Mouse (Mus musculus) liver, embryonic 15.5 days (tissue): ENCODE measurements around the gene Arhgap27. TPM values are rescaled to one million over a fixed set of nuclear protein-coding genes. Genes with fewer than 3 reads are reported as not detected.

Source experiments
- ATAC-seq: fragments of 200-750 bp; cut with Nextera tagmentation; 2 replicates; pipeline ENCODE4 v1.8.0; 2017; ENCODE audit warnings: moderate number of reproducible peaks, mild to moderate bottlenecking, moderate library complexity; ENCODE audit not compliant: insufficient read depth
- H3K27ac ChIP-seq: fragments of 300-500 bp; sonication (generic); replicated peaks from 2 replicates; pipeline ENCODE4 v1.5.1; 2015; ENCODE audit warnings: mild to moderate bottlenecking, inconsistent platforms
- H3K27me3 ChIP-seq: fragments of 300-500 bp; sonication (generic); 2 replicates; pipeline ENCODE4 v1.6.1; 2015; ENCODE audit warnings: mild to moderate bottlenecking, inconsistent platforms
- H3K36me3 ChIP-seq: fragments of 300-500 bp; sonication (generic); replicated peaks from 2 replicates; pipeline ENCODE4 v1.6.1; 2015; ENCODE audit warnings: moderate library complexity, mild to moderate bottlenecking, inconsistent platforms
- H3K4me1 ChIP-seq: fragments of 300-500 bp; sonication (generic); replicated peaks from 2 replicates; pipeline ENCODE4 v1.6.1; 2015; ENCODE audit warnings: inconsistent platforms
- H3K4me2 ChIP-seq: fragments of 300-500 bp; sonication (generic); 2 replicates; pipeline ENCODE4 v1.6.1; 2015; ENCODE audit warnings: moderate library complexity, mild to moderate bottlenecking, inconsistent platforms
- H3K4me3 ChIP-seq: fragments of 300-500 bp; sonication (generic); replicated peaks from 2 replicates; pipeline ENCODE4 v1.5.1; 2015; ENCODE audit warnings: mild to moderate bottlenecking, inconsistent platforms
- H3K9ac ChIP-seq: fragments of 300-500 bp; sonication (generic); 2 replicates; pipeline ENCODE4 v1.6.1; 2015; ENCODE audit warnings: moderate library complexity, mild to moderate bottlenecking, inconsistent platforms
- H3K9me3 ChIP-seq: fragments of 300-500 bp; sonication (generic); replicated peaks from 2 replicates; pipeline ENCODE4 v1.6.1; 2016; ENCODE audit warnings: inconsistent platforms
- WGBS: fragments of 180-500 bp; shearing (Covaris S2); methylation state at CpG from one replicate; pipeline ENCODE4 v1.1.7; 2015; ENCODE audit warnings: mixed read lengths; ENCODE audit not compliant: insufficient replicate concordance; 5-methylcytosine and 5-hydroxymethylcytosine counted together
- polyA plus RNA-seq: library from polyadenylated mRNA; unstranded; fragments of >200 nt; fragmentation: Nextera tagmentation; extraction: Ambion mirVana; gene quantifications from 2 replicates; pipeline ENCODE4 v1.2.1, GENCODE M21; 2015

Gene Arhgap27
- polyA plus RNA-seq, 1 experiment from 2014 or later, result 2.7 TPM

DNA sequence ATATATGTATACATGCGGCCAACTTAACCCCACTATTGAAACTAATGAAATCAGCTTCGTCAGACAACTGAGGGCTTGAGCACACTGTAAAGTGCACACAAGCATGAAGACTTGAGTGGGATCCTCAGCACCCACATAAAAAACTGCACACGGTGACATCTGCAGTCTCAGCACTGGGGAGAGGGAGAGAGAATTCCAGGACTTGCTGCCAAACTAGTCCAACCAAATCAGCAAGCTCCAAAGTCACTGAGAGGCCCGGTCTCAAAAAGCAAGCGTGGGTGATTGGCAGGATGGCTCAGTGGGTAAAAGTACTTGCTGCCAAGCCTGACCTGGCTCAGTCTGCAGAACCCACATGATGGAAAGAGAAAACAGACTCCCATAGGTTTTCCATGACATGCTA lies 39.2 kb upstream of the Arhgap27 start:
- H3K36me3 ChIP-seq, result peaks cover 22% of the 10 kb centered on the region
- no peak overlapping the region for H3K4me3 ChIP-seq
- peaks cover 30% of the 10 kb centered on the region for H3K4me1 ChIP-seq
- WGBS, result 87% methylated on average over 5 of the region's 5 CpGs
- H3K4me2 ChIP-seq, result no peak overlapping the region
- H3K9ac ChIP-seq, result no peak overlapping the region
- H3K27ac ChIP-seq, result no peak overlapping the region
- ATAC-seq, result no peak
- no peaks in the 10 kb centered on the region for H3K9me3 ChIP-seq
- no peaks in the 10 kb centered on the region for H3K27me3 ChIP-seq

DNA sequence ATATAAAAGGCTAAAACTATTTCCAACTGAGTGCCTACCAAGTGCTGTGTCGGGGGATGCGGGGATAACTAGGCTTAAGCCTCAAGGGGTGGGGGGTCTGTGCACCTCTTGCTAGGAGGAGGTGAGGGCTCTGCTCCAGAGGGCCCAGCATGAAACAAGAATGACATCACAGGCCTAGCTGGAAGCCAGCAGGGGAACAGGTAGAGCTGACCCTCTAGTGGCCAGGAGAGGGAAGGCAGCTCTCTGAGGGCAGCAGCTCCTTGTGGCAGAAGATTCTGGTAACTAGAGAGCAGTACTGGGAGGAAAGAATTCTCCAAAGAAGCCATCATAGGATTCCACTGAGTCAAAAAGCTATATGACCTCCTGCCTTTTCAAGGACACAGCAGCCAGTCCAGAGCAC lies 38.7 kb upstream of the Arhgap27 start:
- peaks cover 23% of the 10 kb centered on the region for H3K36me3 ChIP-seq
- H3K9ac ChIP-seq, result no peak overlapping the region
- H3K4me2 ChIP-seq, result no peak overlapping the region
- peaks cover 30% of the 10 kb centered on the region for H3K4me1 ChIP-seq
- no peak overlapping the region for H3K4me3 ChIP-seq
- H3K27me3 ChIP-seq, result no peaks in the 10 kb centered on the region
- H3K27ac ChIP-seq, result no peak overlapping the region
- no peak for ATAC-seq
- H3K9me3 ChIP-seq, result no peaks in the 10 kb centered on the region
- 81% methylated on average over 2 of the region's 2 CpGs for WGBS

DNA sequence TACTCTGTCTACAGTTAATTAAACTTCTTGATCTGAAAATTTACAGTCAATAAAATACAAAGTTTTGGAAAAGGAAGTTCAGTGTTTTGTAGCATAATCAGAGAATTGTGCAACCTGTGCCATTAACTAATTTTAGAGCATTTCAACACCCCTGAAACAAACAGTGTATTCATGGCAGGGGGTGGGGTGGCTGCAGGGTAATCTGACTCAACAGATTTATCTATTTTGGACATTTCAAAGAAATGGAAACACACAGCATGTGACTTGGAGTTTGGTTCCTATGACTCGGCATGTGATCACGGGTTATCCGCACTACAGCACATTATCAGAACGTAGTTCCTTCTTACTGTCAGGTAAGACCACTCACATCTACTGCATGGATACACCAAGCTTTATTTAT lies 36.5 kb upstream of the Arhgap27 start:
- Histone ChIP-seq H3K9me3 (no peaks in the 10 kb centered on the region), H3K9ac (no peak overlapping the region), H3K4me1 (peaks cover 21% of the 10 kb centered on the region), H3K27me3 (no peaks in the 10 kb centered on the region), H3K36me3 (peaks cover 44% of the 10 kb centered on the region), H3K4me2 (no peak overlapping the region), H3K4me3 (no peak overlapping the region), H3K27ac (no peak overlapping the region)
- WGBS, result 36% methylated on average over 4 of the region's 4 CpGs
- no peak for ATAC-seq

DNA sequence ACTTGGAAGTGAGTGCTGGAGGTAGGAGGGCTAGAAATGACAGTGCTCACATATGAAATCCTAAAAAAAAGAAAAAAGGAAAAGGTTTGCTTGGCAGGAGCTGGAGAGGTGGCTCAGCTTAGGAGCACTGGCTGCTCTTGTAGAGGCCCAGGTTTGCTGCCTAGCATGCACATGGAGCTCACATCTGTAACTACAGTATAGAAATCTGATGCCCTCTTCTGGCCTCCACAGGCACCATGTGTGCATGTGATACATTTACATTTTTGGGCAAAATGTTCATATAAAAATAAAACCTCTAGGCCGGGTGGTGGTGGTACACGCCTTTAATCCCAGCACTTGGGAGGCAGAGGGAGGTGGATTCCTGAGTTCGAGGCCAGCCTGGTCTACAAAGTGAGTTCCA lies 35.6 kb upstream of the Arhgap27 start:
- Histone ChIP-seq H3K4me2 (no peak overlapping the region), H3K9ac (no peak overlapping the region), H3K4me3 (no peak overlapping the region), H3K27me3 (no peaks in the 10 kb centered on the region), H3K9me3 (no peaks in the 10 kb centered on the region), H3K27ac (no peak overlapping the region), H3K4me1 (peaks cover 14% of the 10 kb centered on the region), H3K36me3 (peaks cover 49% of the 10 kb centered on the region)
- no peak for ATAC-seq
- WGBS, result 73% methylated on average over 3 of the region's 3 CpGs

DNA sequence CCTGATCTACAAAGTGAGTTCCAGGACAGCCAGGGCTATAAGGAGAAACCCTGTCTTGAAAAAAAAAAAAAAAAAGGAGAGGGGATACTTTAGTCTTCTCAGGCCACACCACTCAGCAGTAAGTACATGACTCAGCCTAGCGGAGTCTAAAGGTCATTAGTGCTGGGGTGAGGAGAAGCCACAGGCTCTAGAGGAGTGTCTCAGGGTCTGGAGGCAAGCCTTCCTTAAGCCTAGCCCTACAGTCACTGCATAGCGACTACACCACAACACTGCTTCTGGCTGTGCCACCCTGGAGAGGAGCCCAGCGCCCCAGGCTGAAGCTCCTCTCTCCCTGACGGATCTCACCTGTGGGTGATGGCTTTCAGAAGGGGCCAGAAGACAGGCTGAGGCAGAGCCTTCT lies 33.2 kb upstream of the Arhgap27 start:
- 85% methylated on average over 4 of the region's 4 CpGs for WGBS
- no peaks in the 10 kb centered on the region for H3K27me3 ChIP-seq
- peaks cover 54% of the 10 kb centered on the region for H3K36me3 ChIP-seq
- no peak overlapping the region for H3K4me3 ChIP-seq
- no peak overlapping the region for H3K4me2 ChIP-seq
- no peaks in the 10 kb centered on the region for H3K9me3 ChIP-seq
- no peak overlapping the region for H3K9ac ChIP-seq
- no peak overlapping the region for H3K27ac ChIP-seq
- peaks cover 9% of the 10 kb centered on the region for H3K4me1 ChIP-seq
- no peak for ATAC-seq

DNA sequence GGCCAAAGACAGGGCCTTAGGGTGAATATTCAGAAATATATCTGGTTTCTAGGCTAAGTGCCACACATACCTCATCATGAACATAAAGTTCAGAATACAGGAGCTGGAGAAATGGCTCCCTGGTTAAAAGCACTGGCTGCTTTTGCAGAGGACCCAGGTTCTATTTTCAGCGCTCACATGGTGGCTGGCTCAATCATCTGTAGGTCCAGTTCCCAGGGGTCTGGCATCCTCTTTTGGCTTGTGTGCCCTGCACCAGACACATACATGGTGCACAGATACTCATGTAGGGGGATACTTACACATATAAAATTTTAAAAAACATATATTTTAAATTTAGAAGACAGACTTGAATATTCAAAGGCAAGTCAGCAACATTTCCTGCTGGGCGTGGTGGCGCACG lies 32.7 kb upstream of the Arhgap27 start:
- Histone ChIP-seq H3K36me3 (peaks cover 51% of the 10 kb centered on the region), H3K27ac (no peak overlapping the region), H3K9ac (no peak overlapping the region), H3K4me3 (no peak overlapping the region), H3K4me2 (no peak overlapping the region), H3K9me3 (no peaks in the 10 kb centered on the region), H3K27me3 (no peaks in the 10 kb centered on the region), H3K4me1 (peaks cover 9% of the 10 kb centered on the region)
- 85% methylated on average over 4 of the region's 4 CpGs for WGBS
- ATAC-seq, result no peak

DNA sequence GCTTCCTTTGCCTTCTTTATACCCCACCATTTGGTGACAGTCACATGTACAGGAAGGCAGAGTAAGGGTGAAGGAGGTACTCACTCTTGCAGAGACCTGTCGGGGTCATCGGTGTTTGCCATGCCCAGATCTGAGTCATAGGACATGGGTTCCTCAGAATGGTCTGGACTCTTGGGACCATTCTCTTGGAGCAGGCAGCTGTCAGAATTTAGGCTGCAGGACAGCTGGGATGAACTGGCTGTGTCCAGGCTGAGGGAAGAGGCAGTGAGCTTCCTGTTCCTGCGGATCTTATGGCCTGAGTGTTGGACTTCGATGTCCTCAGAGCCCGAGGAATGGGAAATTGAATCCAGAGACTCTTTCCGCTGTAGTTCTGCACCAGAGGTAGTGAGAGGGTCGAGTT lies 31.1 kb upstream of the Arhgap27 start:
- Histone ChIP-seq H3K4me3 (no peak overlapping the region), H3K36me3 (peaks cover 56% of the 10 kb centered on the region), H3K9ac (no peak overlapping the region), H3K4me1 (no peaks in the 10 kb centered on the region), H3K4me2 (no peak overlapping the region), H3K27ac (no peak overlapping the region), H3K27me3 (no peaks in the 10 kb centered on the region), H3K9me3 (no peaks in the 10 kb centered on the region)
- no peak for ATAC-seq
- 76% methylated on average over 7 of the region's 7 CpGs for WGBS

DNA sequence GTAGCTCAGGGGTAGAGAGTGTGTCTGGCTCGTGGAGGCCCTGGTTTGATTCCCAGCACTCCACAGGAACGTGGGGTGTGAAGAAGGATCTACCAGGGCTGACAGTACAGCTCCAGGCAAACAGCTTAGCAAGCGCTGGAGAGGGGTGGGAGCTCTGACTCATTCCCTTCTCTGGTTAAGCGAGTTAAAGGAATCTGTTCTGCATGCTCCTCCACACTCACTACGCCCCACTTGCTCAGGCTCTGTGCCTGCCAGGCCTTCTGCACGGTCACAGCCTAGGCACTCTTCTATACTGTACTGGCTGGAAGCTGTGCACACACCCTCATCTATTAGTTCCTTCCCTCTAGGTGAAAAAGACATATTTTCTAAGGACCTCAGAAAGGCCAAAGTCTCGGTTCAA lies 30.5 kb upstream of the Arhgap27 start:
- no peak for ATAC-seq
- Histone ChIP-seq H3K27ac (no peak overlapping the region), H3K4me2 (no peak overlapping the region), H3K27me3 (no peaks in the 10 kb centered on the region), H3K9me3 (no peaks in the 10 kb centered on the region), H3K36me3 (peaks cover 56% of the 10 kb centered on the region), H3K4me1 (no peaks in the 10 kb centered on the region), H3K9ac (no peak overlapping the region), H3K4me3 (no peak overlapping the region)
- 76% methylated on average over 7 of the region's 7 CpGs for WGBS

DNA sequence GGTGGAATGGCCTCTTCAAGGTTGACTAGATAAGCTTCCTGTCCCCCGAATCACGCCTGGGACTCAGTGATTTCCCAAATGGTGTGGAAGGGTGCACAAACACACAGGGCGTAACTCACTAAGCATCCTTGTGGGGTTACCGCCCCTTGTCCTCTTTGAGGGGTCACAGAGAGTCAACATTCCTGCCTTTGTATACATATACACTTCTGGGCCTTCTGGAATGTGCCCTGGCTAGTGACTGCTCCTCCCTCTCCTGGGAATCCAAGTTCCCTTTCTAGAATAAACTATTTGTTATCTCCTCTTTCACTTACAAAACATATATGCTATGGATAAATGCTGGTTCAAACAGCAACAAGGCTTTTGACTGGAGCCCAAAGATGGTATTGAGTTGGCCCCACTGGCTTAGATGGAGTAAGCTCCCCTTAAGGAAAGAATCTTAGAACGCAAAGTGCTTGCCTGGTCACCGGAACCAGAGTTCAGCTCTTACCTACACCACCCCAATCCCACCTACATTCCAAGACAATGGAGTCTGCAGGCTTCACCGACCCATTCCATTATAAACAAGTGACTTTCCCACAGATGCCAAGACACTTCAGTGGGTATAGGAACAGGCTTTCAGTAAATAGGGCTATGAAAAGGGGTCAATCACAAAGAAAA lies 24.5 kb upstream of the Arhgap27 start:
- Histone ChIP-seq H3K4me1 (peaks cover 9% of the 10 kb centered on the region), H3K27ac (no peak overlapping the region), H3K27me3 (no peaks in the 10 kb centered on the region), H3K4me3 (no peak overlapping the region), H3K9me3 (no peaks in the 10 kb centered on the region), H3K36me3 (peaks cover 43% of the 10 kb centered on the region), H3K9ac (no peak overlapping the region), H3K4me2 (no peak overlapping the region)
- WGBS, result 70% methylated on average over 7 of the region's 7 CpGs
- no peak for ATAC-seq

DNA sequence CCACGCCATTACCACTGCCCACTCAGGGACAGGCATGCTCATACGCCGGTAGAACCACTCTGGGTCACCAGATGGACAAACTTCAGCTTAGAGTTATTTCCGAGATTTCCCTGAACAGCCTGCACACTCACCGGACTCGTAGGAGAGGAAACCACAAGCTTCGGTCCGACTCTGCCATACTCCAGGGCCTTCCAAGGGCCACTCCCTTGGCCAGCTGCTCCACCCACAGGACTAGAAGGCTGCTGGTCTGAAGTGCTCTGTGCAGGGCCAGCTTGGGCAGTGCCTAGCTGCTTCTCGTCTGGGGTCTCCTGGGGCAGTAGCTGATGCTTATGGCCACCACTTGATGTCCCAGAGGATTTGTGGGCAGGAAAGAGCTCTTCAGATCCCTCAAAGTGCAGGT lies 23.3 kb upstream of the Arhgap27 start:
- no peaks in the 10 kb centered on the region for H3K27me3 ChIP-seq
- no peak overlapping the region for H3K27ac ChIP-seq
- ATAC-seq, result no peak
- peaks cover 32% of the 10 kb centered on the region for H3K36me3 ChIP-seq
- H3K4me3 ChIP-seq, result no peak overlapping the region
- no peak overlapping the region for H3K4me2 ChIP-seq
- no peaks in the 10 kb centered on the region for H3K9me3 ChIP-seq
- H3K9ac ChIP-seq, result no peak overlapping the region
- H3K4me1 ChIP-seq, result peaks cover 15% of the 10 kb centered on the region
- WGBS, result 74% methylated on average over 9 of the region's 9 CpGs

DNA sequence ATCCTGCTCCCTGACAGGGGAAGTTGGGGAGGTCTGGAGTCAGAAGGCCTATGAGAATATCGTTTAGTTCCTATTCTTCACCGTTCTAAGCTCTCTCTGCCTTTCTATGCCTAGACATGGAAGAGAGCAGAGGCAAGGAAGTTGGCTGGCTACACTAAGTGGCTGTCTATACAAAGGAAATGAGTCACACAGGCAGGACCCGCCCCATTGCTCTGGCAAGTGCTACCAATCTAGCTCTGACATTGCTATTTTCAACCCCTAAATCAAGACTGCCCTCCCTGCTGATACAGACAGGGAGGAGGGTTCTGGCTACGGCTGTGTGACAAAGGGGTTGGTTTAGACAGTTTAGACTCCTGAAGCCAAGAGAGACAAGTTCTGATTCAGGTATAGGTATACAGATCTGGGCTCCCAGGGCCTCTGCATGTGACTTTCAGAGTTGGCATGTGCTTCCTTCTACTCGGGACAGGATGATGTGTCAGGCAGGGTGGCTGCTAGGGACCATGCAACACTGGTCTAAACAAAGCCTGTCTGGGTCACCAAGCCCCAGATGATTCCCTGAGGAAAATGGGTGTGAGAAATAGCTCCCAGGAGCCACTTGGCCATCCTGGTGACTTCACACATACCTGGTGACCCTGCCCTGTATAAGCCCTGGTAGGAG lies 18.6 kb upstream of the Arhgap27 start:
- H3K4me2 ChIP-seq, result no peak overlapping the region
- H3K9me3 ChIP-seq, result no peaks in the 10 kb centered on the region
- no peak overlapping the region for H3K27ac ChIP-seq
- 10% methylated on average over 5 of the region's 5 CpGs for WGBS
- H3K36me3 ChIP-seq, result peaks cover 44% of the 10 kb centered on the region
- peaks cover 15% of the 10 kb centered on the region for H3K4me1 ChIP-seq
- no peak overlapping the region for H3K4me3 ChIP-seq
- H3K9ac ChIP-seq, result no peak overlapping the region
- peak; percentile 56; the same call in 1 of the 2 replicates for ATAC-seq
- no peaks in the 10 kb centered on the region for H3K27me3 ChIP-seq

DNA sequence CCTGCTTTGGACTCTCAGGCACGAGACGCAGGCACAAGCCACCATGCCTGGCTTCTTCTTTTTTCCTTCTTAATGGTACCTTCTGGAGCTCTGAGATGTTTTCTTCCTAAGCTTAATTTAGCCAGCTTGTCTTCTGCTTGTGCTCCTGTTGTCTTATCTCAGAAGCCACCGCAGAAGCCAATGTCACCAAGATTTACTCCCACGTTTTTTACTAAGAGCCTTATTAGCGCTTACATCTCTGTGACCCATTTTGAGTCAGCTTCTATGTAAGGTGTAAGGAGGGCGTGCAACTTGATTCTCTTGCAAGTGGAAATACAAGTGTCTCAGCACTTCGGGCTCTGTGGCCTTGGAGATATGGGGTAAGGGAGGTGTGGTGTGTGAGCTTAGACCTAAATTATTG lies 18.0 kb upstream of the Arhgap27 start:
- Histone ChIP-seq H3K4me3 (no peak overlapping the region), H3K4me2 (no peak overlapping the region), H3K9me3 (no peaks in the 10 kb centered on the region), H3K27me3 (no peaks in the 10 kb centered on the region), H3K27ac (no peak overlapping the region), H3K4me1 (peaks cover 15% of the 10 kb centered on the region), H3K36me3 (peaks cover 44% of the 10 kb centered on the region), H3K9ac (no peak overlapping the region)
- ATAC-seq, result no peak
- WGBS, result 52% methylated on average over 7 of the region's 7 CpGs
